Mouse (Mus musculus): ENCODE measurements around the gene Cmas. TPM values are rescaled to one million over a fixed set of nuclear protein-coding genes. Genes with fewer than 3 reads are reported as not detected.
A peak's percentile ranks its signal among the peaks of the same experiment; 100 is the strongest.

Gene Cmas
- polyA plus RNA-seq, 1 experiment from 2014 or later, result 141 TPM

DNA sequence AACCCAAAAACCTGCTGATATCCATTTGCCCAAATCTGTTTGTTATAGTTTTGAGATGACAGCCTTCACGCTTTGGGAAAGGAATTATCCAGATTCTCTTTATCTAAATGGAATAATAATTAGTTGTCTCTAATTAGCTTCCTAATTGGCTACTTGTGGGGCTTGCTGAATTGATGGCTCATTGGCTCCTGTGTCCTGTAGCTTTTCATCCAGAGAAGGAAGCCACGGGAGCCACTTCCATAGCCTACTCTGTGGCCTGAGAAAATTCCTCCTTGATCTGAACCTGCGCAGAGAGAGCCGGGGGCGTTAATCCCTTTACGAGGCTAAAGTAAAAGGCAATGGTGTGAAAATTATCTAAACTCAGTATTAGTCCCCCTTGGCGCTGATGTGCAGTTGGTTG is 24.8 kb downstream of the Cmas start:
- Histone ChIP-seq H3K27me3 (replicated peaks) (no peaks in the 10 kb centered on the region), H3K9ac (no peak overlapping the region), H3K36me3 (no peaks in the 10 kb centered on the region), H3K4me1 (replicated peaks) (no peaks in the 10 kb centered on the region), H3K4me3 (replicated peaks) (no peak overlapping the region), H3K27ac (no peak overlapping the region), H3K9me3 (no peaks in the 10 kb centered on the region), H3K4me2 (replicated peaks) (no peak overlapping the region)
- WGBS, result 80% methylated on average over 7 of the region's 7 CpGs
- ATAC-seq, result no peak

DNA sequence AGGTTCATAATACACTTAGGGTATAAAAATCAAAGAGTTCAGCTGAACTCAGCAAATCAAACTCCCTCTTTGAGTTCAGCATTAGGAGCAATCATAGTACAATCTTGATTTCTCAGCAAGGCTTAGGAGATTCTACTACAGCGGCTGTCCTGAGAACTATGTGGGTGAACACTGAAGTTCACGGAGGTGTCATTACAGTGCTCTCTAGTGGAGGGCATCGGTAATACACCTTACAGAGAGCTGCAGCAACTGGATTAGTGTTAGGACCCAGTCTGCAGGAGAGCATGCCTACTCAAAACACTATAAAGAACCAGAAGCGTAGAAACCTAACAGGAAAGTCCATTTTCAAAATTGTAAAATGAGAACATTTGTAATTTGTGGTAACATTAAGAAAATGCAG is 28.9 kb downstream of the Cmas start:
- H3K4me3 ChIP-seq (replicated peaks), result no peak overlapping the region
- no peak for ATAC-seq
- WGBS, result 49% methylated on average over 4 of the region's 4 CpGs

DNA sequence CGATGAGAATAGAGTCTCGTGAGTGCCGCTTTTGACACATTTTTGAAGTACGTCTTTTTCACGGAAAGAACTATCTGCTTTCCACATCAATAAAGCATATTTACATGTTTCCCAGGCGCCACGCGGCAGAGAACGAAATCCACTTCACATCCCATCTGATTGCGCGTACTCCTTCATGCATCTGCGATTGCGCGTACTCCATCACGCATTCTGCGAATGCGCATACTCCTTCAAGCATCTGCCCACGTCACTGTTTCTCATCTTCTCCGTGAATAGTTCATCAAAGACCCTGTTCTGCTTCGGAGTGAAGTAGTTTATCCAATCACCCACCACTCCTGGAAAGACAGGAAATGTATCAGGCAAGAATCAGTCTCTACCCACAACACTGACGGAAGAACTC is 29.6 kb downstream of the Cmas start:
- Histone ChIP-seq H3K9ac (no peak overlapping the region), H3K27ac (no peak overlapping the region), H3K4me1 (replicated peaks) (no peaks in the 10 kb centered on the region), H3K4me2 (replicated peaks) (no peak overlapping the region), H3K4me3 (replicated peaks) (no peak overlapping the region), H3K36me3 (no peaks in the 10 kb centered on the region), H3K27me3 (replicated peaks) (no peaks in the 10 kb centered on the region), H3K9me3 (no peaks in the 10 kb centered on the region)
- ATAC-seq, result no peak
- 83% methylated on average over 21 of the region's 21 CpGs for WGBS

More for the DNA sequence above, 28.9 kb downstream of the Cmas start:
- Histone ChIP-seq H3K27me3 (replicated peaks) (no peaks in the 10 kb centered on the region), H3K9me3 (no peaks in the 10 kb centered on the region), H3K4me2 (replicated peaks) (no peak overlapping the region), H3K4me1 (replicated peaks) (no peaks in the 10 kb centered on the region), H3K27ac (no peak overlapping the region), H3K9ac (no peak overlapping the region), H3K36me3 (no peaks in the 10 kb centered on the region)

DNA sequence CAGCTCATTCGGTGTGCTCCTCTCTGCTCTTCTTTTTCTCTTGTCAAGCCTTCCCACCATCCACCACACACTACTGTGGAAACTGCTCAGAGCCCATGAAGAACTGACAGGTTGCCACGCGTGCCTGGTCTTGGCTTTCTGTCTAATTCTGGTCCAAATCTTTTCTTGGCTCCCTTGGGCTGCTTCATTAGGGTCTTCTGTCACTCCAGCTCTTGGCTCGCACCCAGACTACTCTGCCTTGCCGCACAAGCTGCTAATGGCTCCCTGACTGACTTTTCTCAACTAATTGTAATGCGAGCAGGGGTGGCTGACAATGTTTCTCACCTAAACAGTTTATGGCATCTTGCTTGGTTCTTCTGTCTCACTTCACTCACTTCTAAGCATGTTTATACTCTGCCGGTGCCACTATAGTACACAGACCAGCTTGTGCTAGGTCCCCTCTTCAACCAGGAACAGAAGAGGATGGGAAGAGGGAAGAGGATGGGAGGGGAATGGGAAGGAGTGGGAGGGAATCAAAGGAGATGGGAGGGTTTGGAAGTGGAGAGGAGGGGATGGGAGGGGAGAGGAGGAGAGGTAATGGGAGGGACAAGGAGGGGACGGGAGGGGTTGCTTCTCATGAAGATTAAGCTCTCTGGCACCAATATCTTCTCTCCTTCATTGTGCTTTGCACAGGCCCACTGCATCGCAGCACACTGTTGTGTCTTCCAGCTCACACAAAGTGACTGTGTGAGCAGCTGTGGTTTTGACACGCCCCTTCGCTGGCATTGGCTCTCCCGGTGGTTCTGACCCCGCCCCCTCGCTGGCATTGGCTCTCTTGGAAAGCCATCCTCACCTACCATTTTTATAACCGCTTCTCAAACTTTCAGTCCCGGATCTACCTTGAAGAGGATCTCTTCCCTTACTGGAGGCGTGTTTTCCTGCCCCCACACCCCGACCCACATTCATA is 31.8 kb downstream of the Cmas start:
- ATAC-seq, result peak; percentile 40; the same call in 1 of the 2 replicates
- Histone ChIP-seq H3K4me2 (replicated peaks) (0 out of 2 replicates have a peak overlapping the region, but pooled peaks have one; percentile 14), H3K4me1 (replicated peaks) (0 out of 2 replicates have a peak, but pooled peaks cover under 1% of the 10 kb centered on the region), H3K27ac (no peak overlapping the region), H3K9ac (no peak overlapping the region), H3K4me3 (replicated peaks) (no peak overlapping the region), H3K9me3 (no peaks in the 10 kb centered on the region), H3K27me3 (replicated peaks) (no peaks in the 10 kb centered on the region), H3K36me3 (no peaks in the 10 kb centered on the region)
- WGBS, result 48% methylated on average over 18 of the region's 18 CpGs

DNA sequence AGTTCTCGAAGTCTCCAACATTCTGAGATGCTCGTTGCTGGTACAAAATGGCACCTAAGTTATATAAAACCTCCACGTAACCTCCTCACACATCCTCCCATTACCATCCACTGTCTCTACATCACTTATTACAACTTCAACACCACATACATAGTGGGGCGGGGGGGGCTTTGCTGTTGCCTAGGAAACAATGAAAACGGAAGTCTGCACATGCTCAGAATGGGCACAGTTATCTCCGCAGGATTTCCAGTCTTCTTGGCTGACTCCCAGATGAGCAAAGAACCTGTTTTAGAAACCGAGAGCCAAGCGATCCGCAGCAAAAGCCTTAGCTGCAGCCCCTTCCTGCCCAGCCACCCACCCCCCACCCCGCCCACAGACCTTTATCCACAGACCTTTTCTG is 33.2 kb downstream of the Cmas start:
- Histone ChIP-seq H3K4me3 (replicated peaks) (no peak overlapping the region), H3K36me3 (no peaks in the 10 kb centered on the region), H3K9ac (no peak overlapping the region), H3K4me2 (replicated peaks) (no peak overlapping the region), H3K4me1 (replicated peaks) (peaks cover 6% of the 10 kb centered on the region; the same call in 1 of the 2 replicates), H3K27me3 (replicated peaks) (no peaks in the 10 kb centered on the region), H3K9me3 (no peaks in the 10 kb centered on the region), H3K27ac (no peak overlapping the region)
- WGBS, result 93% methylated on average over 10 of the region's 10 CpGs
- ATAC-seq, result no peak

DNA sequence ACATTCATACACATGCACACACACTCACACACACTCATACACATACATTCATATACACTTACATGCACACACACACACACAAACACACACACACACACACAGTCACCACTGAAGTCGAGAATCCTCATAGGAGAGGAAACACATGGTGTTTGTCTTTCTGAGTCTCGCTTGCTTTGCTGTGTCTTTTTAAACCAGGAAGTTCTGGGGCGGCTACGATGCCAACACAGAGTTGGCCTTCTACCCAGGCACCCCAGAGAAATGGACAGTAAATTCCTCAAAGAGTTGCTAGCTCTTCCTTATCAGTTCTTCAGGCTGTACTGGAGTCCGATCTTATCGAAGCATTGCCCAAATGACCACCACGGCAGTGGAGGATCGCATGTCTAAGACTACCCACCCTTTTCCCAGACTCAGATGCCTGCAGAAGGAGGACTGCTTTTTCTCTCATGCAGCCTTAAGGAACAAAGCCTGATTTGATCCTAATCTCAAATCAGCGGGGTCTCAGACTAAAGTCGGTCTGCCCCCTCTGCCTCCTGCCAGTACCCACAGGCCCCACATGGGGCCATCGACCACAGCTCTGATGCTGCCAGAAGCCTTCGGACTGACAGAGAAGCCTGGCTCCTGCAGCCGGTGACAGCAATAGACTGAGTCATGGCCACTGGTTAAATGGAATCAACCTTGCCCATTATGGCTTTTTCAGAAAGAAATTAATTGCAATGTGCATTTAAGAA is 35.9 kb downstream of the Cmas start:
- no peak overlapping the region for H3K27ac ChIP-seq
- no peak for ATAC-seq
- no peaks in the 10 kb centered on the region for H3K27me3 ChIP-seq (replicated peaks)
- H3K9me3 ChIP-seq, result no peaks in the 10 kb centered on the region
- no peak overlapping the region for H3K9ac ChIP-seq
- WGBS, result 39% methylated on average over 13 of the region's 13 CpGs
- H3K36me3 ChIP-seq, result no peaks in the 10 kb centered on the region
- no peak overlapping the region for H3K4me2 ChIP-seq (replicated peaks)
- peaks cover 12% of the 10 kb centered on the region; the same call in 1 of the 2 replicates for H3K4me1 ChIP-seq (replicated peaks)
- no peak overlapping the region for H3K4me3 ChIP-seq (replicated peaks)

DNA sequence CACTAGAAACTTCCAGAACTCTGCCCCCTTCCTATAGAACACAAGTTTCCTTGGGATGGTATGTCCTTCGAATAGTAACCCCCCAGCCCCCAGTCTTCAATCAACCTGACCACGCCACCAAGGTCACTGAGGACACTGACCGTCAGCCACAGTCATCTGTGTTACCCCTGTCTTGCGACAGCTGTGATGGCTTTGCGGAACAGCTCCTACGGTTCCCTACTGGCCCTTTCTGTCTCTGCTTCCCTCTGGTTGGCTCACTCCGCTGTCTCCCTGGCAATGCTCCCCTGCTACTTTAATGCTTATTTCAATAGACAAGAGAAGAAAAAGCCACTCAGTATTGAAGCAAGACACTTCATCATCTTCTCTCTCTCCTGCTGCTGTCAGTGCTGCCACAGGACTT is 37.0 kb downstream of the Cmas start:
- Histone ChIP-seq H3K27ac (no peak overlapping the region), H3K9ac (no peak overlapping the region), H3K9me3 (no peaks in the 10 kb centered on the region), H3K36me3 (no peaks in the 10 kb centered on the region), H3K4me1 (replicated peaks) (peaks cover 12% of the 10 kb centered on the region; the same call in 1 of the 2 replicates), H3K4me2 (replicated peaks) (no peak overlapping the region), H3K4me3 (replicated peaks) (no peak overlapping the region), H3K27me3 (replicated peaks) (no peaks in the 10 kb centered on the region)
- ATAC-seq, result no peak
- WGBS, result 47% methylated on average over 7 of the region's 7 CpGs

DNA sequence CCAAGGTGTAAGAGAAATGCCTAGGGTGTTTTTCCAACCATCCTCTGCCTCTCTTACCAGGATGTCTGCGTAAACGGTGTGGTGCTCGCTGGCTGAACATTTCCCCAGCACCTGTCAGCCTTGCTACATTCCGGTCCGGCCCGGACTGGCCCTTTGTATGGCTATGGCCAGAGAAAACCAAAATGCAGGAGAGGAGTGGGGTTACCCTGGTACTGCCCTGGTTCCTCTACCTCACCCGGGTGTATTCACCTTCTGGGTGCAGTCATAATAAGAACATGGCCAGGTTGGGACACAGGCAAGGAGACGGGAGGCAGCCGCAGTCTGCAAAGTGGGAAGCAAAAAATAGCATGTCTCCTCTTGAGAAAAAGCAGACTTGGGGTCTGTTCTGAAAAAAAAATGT is 38.6 kb downstream of the Cmas start:
- Histone ChIP-seq H3K27me3 (replicated peaks) (no peaks in the 10 kb centered on the region), H3K9ac (no peak overlapping the region; the same call in 1 of the 2 replicates), H3K4me1 (replicated peaks) (peaks cover 12% of the 10 kb centered on the region; the same call in 1 of the 2 replicates), H3K9me3 (no peaks in the 10 kb centered on the region), H3K36me3 (no peaks in the 10 kb centered on the region), H3K4me2 (replicated peaks) (no peak overlapping the region), H3K27ac (peak overlapping the region; percentile 60; the same call in 1 of the 2 replicates), H3K4me3 (replicated peaks) (no peak overlapping the region)
- 54% methylated on average over 9 of the region's 9 CpGs for WGBS
- ATAC-seq, result 0 out of 2 replicates have a peak, but pooled peaks have one; percentile 3

DNA sequence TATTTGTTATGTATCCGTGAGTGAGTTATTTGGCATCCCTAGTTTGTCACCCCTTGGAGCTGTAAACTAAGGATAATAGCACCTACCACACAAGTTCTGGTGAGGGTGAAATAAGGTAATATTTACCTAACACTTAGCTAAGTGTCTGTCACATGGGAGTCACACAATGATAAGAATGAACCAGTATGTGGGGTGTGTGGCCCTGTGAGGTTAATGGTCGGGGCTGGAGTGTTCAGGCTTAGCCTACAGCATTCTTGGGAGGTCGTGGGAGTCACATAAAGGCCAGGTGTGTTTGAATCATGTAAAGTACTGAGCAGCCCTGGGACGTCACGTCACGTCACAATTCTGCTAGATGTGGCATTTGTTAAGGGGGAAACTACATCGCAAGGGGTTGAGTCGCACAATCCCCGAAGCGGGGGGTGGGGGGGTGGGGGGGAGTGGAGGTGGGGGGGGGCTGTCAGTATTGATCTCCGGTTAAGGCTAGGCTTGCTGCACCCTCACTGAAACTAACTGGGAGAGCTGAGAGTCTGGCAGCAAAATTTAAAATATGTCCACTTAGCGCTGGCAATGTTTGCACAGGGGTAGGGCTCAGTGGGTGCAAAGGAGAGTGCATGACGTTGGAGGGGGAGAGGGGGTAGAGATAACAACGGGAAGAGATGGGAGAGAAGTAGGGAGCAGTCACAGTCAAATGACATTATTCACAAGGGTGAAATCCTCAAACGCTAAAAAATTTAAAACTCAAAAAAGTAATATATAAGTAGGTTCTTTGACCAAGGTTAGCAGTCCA is 39.4 kb downstream of the Cmas start:
- Histone ChIP-seq H3K9ac (no peak overlapping the region), H3K4me3 (replicated peaks) (no peak overlapping the region), H3K27me3 (replicated peaks) (no peaks in the 10 kb centered on the region), H3K36me3 (no peaks in the 10 kb centered on the region), H3K4me1 (replicated peaks) (peaks cover 12% of the 10 kb centered on the region; the same call in 1 of the 2 replicates), H3K4me2 (replicated peaks) (no peak overlapping the region), H3K9me3 (no peaks in the 10 kb centered on the region), H3K27ac (peak overlapping the region; percentile 36; the same call in 1 of the 2 replicates)
- 23% methylated on average over 15 of the region's 15 CpGs for WGBS
- ATAC-seq, result peak; percentile 50

DNA sequence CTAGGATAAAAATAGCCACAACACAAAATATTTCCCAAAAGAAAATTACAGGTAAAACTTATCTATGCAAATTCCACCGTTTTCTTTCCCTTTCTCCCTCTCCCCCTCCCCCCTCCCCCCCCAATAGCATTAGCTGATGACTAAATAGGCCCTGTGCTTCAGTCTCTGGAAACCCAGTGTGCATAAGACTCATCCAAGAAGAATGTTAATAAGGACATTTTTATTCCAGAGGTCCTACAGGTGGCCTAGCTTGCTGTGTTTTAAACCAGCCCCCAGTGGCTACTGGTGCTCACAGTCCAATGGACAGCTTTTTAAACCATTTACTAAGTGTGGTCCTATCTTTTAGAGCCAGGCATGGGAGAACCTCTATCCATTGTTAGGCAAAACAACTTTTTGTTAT is 41.5 kb downstream of the Cmas start:
- H3K4me2 ChIP-seq (replicated peaks), result no peak overlapping the region
- no peak overlapping the region for H3K27ac ChIP-seq
- H3K36me3 ChIP-seq, result no peaks in the 10 kb centered on the region
- no peak overlapping the region for H3K4me3 ChIP-seq (replicated peaks)
- H3K9ac ChIP-seq, result no peak overlapping the region
- H3K27me3 ChIP-seq (replicated peaks), result no peaks in the 10 kb centered on the region; the same call in 1 of the 2 replicates
- H3K9me3 ChIP-seq, result no peaks in the 10 kb centered on the region
- no peak for ATAC-seq
- peaks cover 12% of the 10 kb centered on the region; the same call in 1 of the 2 replicates for H3K4me1 ChIP-seq (replicated peaks)
- 74% methylated on average over 1 of the region's 1 CpGs for WGBS

DNA sequence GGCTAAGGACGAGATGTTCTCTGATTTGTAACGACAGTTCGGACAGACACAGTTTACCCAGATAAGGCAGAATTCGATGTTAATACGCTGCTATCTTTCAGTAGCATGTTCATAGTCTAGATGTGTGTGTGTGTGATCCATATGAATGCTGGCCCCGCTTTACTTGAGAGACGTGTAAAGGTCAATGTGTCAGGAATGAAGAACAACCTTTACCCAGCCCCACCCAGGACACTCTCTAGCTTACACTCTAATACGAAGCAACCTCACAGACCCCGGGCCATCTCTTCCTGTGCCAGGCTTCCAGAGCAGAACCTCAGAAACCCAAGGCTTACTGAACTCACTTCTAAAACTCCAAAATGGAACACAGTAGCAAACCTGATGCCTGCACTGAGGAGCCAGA is 42.4 kb downstream of the Cmas start:
- peak; percentile 65 for ATAC-seq
- Histone ChIP-seq H3K4me2 (replicated peaks) (0 out of 2 replicates have a peak overlapping the region, but pooled peaks have one; percentile 10), H3K27ac (peak overlapping the region; percentile 52), H3K36me3 (no peaks in the 10 kb centered on the region), H3K27me3 (replicated peaks) (no peaks in the 10 kb centered on the region; the same call in 1 of the 2 replicates), H3K9me3 (no peaks in the 10 kb centered on the region), H3K4me1 (replicated peaks) (peaks cover 6% of the 10 kb centered on the region; the same call in 1 of the 2 replicates), H3K4me3 (replicated peaks) (no peak overlapping the region), H3K9ac (no peak overlapping the region)
- 68% methylated on average over 9 of the region's 9 CpGs for WGBS
